8 mouse cellular contexts compared by ENCODE assay signal in the genomic region with DNA sequence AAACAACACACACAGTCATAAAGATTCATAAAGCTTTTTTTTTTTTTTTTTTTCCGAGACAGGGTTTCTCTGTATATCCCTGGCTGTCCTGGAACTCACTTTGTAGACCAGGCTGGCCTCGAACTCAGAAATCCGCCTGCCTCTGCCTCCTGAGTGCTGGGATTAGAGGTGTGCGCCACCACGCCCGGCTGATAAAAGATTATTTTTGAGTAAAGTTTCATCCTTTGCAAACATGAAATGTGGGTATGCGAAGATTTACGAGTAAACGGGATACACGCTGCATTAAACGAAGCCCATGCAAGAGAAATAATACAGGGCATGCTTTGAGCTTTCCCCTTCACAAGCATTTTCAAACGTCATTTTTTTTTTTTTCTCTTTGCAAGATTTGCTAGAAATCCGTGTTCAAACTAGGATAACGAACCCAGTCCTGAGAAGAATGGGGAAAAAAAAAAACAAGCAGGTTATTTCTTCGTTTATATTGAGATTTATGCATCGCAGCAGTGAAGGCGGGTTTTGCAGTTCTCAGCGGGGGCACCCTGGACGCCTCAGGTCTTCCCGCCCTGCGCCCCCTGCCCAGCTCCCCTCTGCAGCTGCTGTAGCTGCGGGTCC. TPM values are rescaled to one million over a fixed set of nuclear protein-coding genes. Genes with fewer than 3 reads are reported as not detected.
DNase-seq lines count a peak whose midpoint lies in the region; ATAC-seq and TF ChIP-seq lines count a peak whose summit lies in the region.

No protein-coding gene starts in this region.

- no peak for ATAC-seq in heart, embryonic 15.5 days (replicated peaks; ENCODE audit: insufficient number of reproducible peaks, insufficient read depth, low FRiP score, low read depth)
- no peak for ATAC-seq in midbrain, embryonic 11.5 days (ENCODE audit: low FRiP score)

- peaks cover 37% of the 10 kb centered on the region for H3K4me1 ChIP-seq in heart, embryonic 15.5 days (replicated peaks)
- H3K4me1 ChIP-seq in bone marrow, adult 2 months (ENCODE audit: control insufficient read depth, insufficient read depth, low read length): no peaks in the 10 kb centered on the region
- peaks cover 39% of the 10 kb centered on the region for H3K4me1 ChIP-seq in hindbrain, embryonic 10.5 days (replicated peaks)
- peaks cover 25% of the 10 kb centered on the region for H3K4me1 ChIP-seq in midbrain, embryonic 11.5 days (ENCODE audit: control insufficient read depth, insufficient read depth, low read length)

- 26% methylated on average over 22 of the region's 22 CpGs for WGBS in heart, embryonic 15.5 days
- WGBS in bone marrow, adult 2 months: 26% methylated on average over 22 of the region's 22 CpGs
- 32% methylated on average over 22 of the region's 22 CpGs for WGBS in hindbrain, embryonic 10.5 days
- WGBS in midbrain, embryonic 11.5 days: 31% methylated on average over 22 of the region's 22 CpGs

- no peaks in the 10 kb centered on the region for H3K9me3 ChIP-seq in heart, embryonic 15.5 days (replicated peaks)
- no peaks in the 10 kb centered on the region for H3K9me3 ChIP-seq in hindbrain, embryonic 10.5 days
- no peaks in the 10 kb centered on the region for H3K9me3 ChIP-seq in midbrain, embryonic 11.5 days (ENCODE audit: control insufficient read depth, low read length)

- TF ChIP-seq POLR2A in bone marrow, adult 2 months (IDR thresholded peaks at IDR 0.05; ENCODE audit: borderline replicate concordance, control insufficient read depth, low read depth, low read length): no peak

- no peaks in the 10 kb centered on the region for H3K36me3 ChIP-seq in heart, embryonic 15.5 days
- H3K36me3 ChIP-seq in hindbrain, embryonic 10.5 days: no peaks in the 10 kb centered on the region
- no peaks in the 10 kb centered on the region for H3K36me3 ChIP-seq in midbrain, embryonic 11.5 days (ENCODE audit: control insufficient read depth, insufficient read depth, low read length)

- TF ChIP-seq CTCF in bone marrow, adult 2 months (IDR thresholded peaks at IDR 0.05; ENCODE audit: control insufficient read depth, insufficient read depth, low read length): no peak

- H3K4me2 ChIP-seq in heart, embryonic 15.5 days: peak overlapping the region; percentile 78
- H3K4me2 ChIP-seq in midbrain, embryonic 11.5 days: peak overlapping the region; percentile 45

- H3K9ac ChIP-seq in heart, embryonic 15.5 days: peak overlapping the region; percentile 62
- peak overlapping the region; percentile 52 for H3K9ac ChIP-seq in midbrain, embryonic 11.5 days (ENCODE audit: low read length)

- DNase-seq in heart, postnatal 25 days (ENCODE audit: low spot score): no peak
- no peak for DNase-seq in hindbrain, embryonic 10.5 days (ENCODE audit: low spot score)
- DNase-seq in midbrain, embryonic 11.5 days (ENCODE audit: low spot score, missing footprints): peak; percentile 90
- DNase-seq in ovary, postnatal 36 days (ENCODE audit: low spot score): no peak
- DNase-seq in adrenal gland, postnatal 36 days: no peak
- DNase-seq in natural killer cell, adult 2 months (ENCODE audit: low spot score in 2 of 2): no peak

- H3K4me3 ChIP-seq in heart, embryonic 15.5 days: peak overlapping the region; percentile 78
- H3K4me3 ChIP-seq in bone marrow, adult 2 months (replicated peaks; ENCODE audit: control insufficient read depth, low read depth, low read length): peak overlapping the region; percentile 28
- peak overlapping the region; percentile 98 for H3K4me3 ChIP-seq in hindbrain, embryonic 10.5 days
- H3K4me3 ChIP-seq in midbrain, embryonic 11.5 days (ENCODE audit: low read depth, low read length): peak overlapping the region; percentile 96

- intact Hi-C loops in heart, postnatal 25 days (cut with DNase I): loop anchor here (5.0 kb wide), 2 partner anchors 1105 to 1685 kb away; partner anchors contain the start of gene Cul3

- peak overlapping the region; percentile 80 for H3K27ac ChIP-seq in heart, embryonic 15.5 days
- H3K27ac ChIP-seq in bone marrow, adult 2 months (ENCODE audit: control insufficient read depth, insufficient read depth, low read depth, low read length, poor library complexity): no peak overlapping the region; the same call in 1 of the 2 replicates
- peak overlapping the region; percentile 99 for H3K27ac ChIP-seq in hindbrain, embryonic 10.5 days
- peak overlapping the region; percentile 97 for H3K27ac ChIP-seq in midbrain, embryonic 11.5 days (ENCODE audit: low read depth, low read length)

- no peaks in the 10 kb centered on the region for H3K27me3 ChIP-seq in heart, embryonic 15.5 days
- no peaks in the 10 kb centered on the region for H3K27me3 ChIP-seq in hindbrain, embryonic 10.5 days (ENCODE audit: insufficient read depth, poor library complexity, severe bottlenecking)
- H3K27me3 ChIP-seq in midbrain, embryonic 11.5 days (ENCODE audit: control insufficient read depth, insufficient read depth, low read length): no peaks in the 10 kb centered on the region

RNA-seq across cellular contexts. Expression of gene Acsl3, which starts 0.5 kb away (rescaled TPM):
- polyA plus RNA-seq in heart, embryonic 15.5 days (2015; fragmentation: Nextera tagmentation; extraction: Ambion mirVana): 72.2 and 75.6 TPM in 2 replicates
- 1 to 10 TPM; 3.7 to 4.4 TPM for total RNA-seq in heart, postnatal 25 days (2021)
- 1.5 and 4.2 TPM in 2 replicates for polyA plus RNA-seq in bone marrow, adult 2 months (2011; ENCODE audit: insufficient read depth, insufficient read length, low replicate concordance, missing spikeins)
- polyA plus RNA-seq in hindbrain, embryonic 10.5 days (2016; fragmentation: Nextera tagmentation; extraction: Ambion mirVana): 62.1 and 74.8 TPM in 2 replicates
- polyA plus RNA-seq in midbrain, embryonic 11.5 days (2014; fragmentation: Nextera tagmentation; extraction: Ambion mirVana): 97.9 and 109 TPM in 2 replicates
- 10 to 100 TPM; 24.6 to 25.0 TPM for total RNA-seq in adrenal gland, postnatal 36 days (2021)

RNA-seq across cellular contexts. Expression of gene Utp14b, which starts 0.7 kb away (rescaled TPM):
- polyA plus RNA-seq in heart, embryonic 15.5 days (2015; fragmentation: Nextera tagmentation; extraction: Ambion mirVana): 1.8 and 2.1 TPM in 2 replicates
- total RNA-seq in heart, postnatal 25 days (2021): 1 to 10 TPM; 1.0 to 1.3 TPM
- polyA plus RNA-seq in bone marrow, adult 2 months (2011; ENCODE audit: insufficient read depth, insufficient read length, low replicate concordance, missing spikeins): 1.8 and 3.8 TPM in 2 replicates
- 2.8 and 4.3 TPM in 2 replicates for polyA plus RNA-seq in hindbrain, embryonic 10.5 days (2016; fragmentation: Nextera tagmentation; extraction: Ambion mirVana)
- 5.3 and 6.0 TPM in 2 replicates for polyA plus RNA-seq in midbrain, embryonic 11.5 days (2014; fragmentation: Nextera tagmentation; extraction: Ambion mirVana)
- total RNA-seq in adrenal gland, postnatal 36 days (2021): 1 to 10 TPM; 4.1 TPM

Comparison
In these comparisons a context has a peak if more than half of its experiments do, and no peak if none do; other contexts are left out.
1. H3K4me3 ChIP-seq: peak in every context shown above with its lines; median percentile 98 in hindbrain, embryonic 10.5 days; 96 in midbrain, embryonic 11.5 days; 78 in heart, embryonic 15.5 days; 28 in bone marrow, adult 2 months.
2. RNA of gene Acsl3, which starts 0.5 kb away (polyA plus RNA-seq): 97.9 to 109 TPM in midbrain, embryonic 11.5 days, 72.2 to 75.6 TPM in heart, embryonic 15.5 days and 62.1 to 74.8 TPM in hindbrain, embryonic 10.5 days; 1.5 to 4.2 TPM in bone marrow, adult 2 months; every median in the first group is over 10 times any median in the second.